Mouse (Mus musculus): Measurements from ENCODE around the gene Ttc14.

Ttc14 gene

GRCm38 (mm10) chr3:33799617-33800512 is at the start of gene Ttc14:
Ttc14 (plus strand) TSS chr3:33799832.
- peak; percentile 98 to 99 for DNase-seq

- DNase-seq, result no peak
These were observed 8.7 kb upstream of the Ttc14 start for GRCm38 (mm10) chr3:33790975-33791374.

GRCm38 (mm10) chr3:33800513-33800820 is 835 bp downstream of the Ttc14 start:
- DNase-seq, result no peak

GRCm38 (mm10) chr3:33807151-33807550 is 7.5 kb downstream of the Ttc14 start:
- no peak for DNase-seq

- peak; percentile 52 for DNase-seq
These were observed 24.7 kb downstream of the Ttc14 start for GRCm38 (mm10) chr3:33824135-33824946.

GRCm38 (mm10) chr3:33832351-33832750 is 32.7 kb downstream of the Ttc14 start:
- DNase-seq, result no peak

GRCm38 (mm10) chr3:33836576-33836975 is 36.9 kb downstream of the Ttc14 start:
- DNase-seq, result no peak

GRCm38 (mm10) chr3:33838877-33839276 is 39.2 kb downstream of the Ttc14 start:
- DNase-seq, result no peak

- peak; percentile 77 to 82 for DNase-seq
These were observed 44.4 kb downstream of the Ttc14 start, which contains the start of gene Ccdc39 for GRCm38 (mm10) chr3:33843801-33844632. Ccdc39 (minus strand) TSS chr3:33844310.

- DNase-seq, result no peak
These were observed 47.0 kb downstream of the Ttc14 start for GRCm38 (mm10) chr3:33846639-33847038.

- peak; percentile 67 to 77 for DNase-seq
These were observed 51.2 kb downstream of the Ttc14 start for GRCm38 (mm10) chr3:33850856-33851255.

GRCm38 (mm10) chr3:33853062-33853461 is 53.4 kb downstream of the Ttc14 start:
- peak in 1 of 2 experiments; percentile 10 for DNase-seq

GRCm38 (mm10) chr3:33858939-33859338 is 59.3 kb downstream of the Ttc14 start:
- no peak for DNase-seq

- peak; percentile 70 to 73 for DNase-seq
These were observed 64.4 kb downstream of the Ttc14 start for GRCm38 (mm10) chr3:33864000-33864540.

Measured in cerebellum, postnatal 14 days (tissue).